Mouse (Mus musculus) stomach, postnatal 0 days (tissue): ENCODE results near the gene Polr3gl.

Source experiments
- CTCF ChIP-seq: IDR thresholded peaks from 2 replicates; pipeline ENCODE4 v1.5.1; 2016; ENCODE audit warnings: antibody characterized with exemption, low read depth, mild to moderate bottlenecking, moderate library complexity
- EP300 ChIP-seq: optimal IDR thresholded peaks from 2 replicates; pipeline ENCODE3; 2016; ENCODE audit warnings: antibody characterized with exemption

- TF ChIP-seq CTCF, result no peak
- TF ChIP-seq EP300, result no peak
These were observed 2.3 kb upstream of the Polr3gl start, which contains the start of gene Ankrd34a for GRCm38 (mm10) chr3:96596228-96596707.
